Mouse (Mus musculus): ENCODE results near the gene Skiv2l. TPM values are rescaled to one million over a fixed set of nuclear protein-coding genes. Genes with fewer than 3 reads are reported as not detected.

The Skiv2l gene
- 169 TPM for polyA plus RNA-seq (2017; shearing (Covaris generic))

DNA sequence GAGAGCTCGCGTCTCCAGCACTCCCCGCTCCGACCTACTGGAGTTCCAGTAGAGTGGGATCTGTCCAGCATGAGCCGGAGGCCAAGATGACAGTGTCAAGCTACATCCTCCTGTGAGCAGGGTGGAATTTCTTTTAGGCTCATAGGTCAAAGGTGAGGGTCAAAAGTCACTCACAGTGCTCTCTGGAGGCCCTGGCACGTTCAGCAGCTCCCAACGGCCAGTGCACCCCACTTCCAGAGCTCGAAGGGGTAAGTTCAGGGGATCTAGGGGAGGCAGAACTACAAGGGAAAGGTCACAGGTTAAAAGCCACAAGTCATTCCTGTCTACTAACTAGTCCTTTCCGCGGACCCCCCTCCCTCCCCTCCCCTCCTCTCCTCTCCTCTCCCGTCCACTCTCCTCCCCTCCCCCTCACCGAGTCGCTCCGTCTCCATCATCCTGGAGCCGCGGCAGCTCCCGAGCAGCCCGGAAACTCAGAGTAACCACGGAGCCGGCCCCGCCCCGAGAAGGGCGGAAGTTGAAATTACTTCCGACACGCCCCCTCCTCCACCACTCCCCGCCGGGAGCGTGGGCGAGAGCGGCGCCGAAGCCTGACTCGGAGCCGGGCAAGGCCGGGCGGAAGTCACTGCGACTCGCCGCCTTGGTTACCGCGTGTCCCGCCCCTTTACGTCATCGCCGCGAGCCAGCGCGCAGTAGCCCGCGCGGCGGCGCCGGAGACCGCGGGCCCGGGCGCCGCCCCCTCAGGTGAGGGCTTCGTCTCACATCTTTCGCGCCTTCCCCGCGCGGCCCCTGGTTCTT lies at the start of gene Skiv2l, which contains the start of gene Nelfe:
TSS of gene Skiv2l (minus strand) at position 489 of the 795 bp plus-strand sequence.
TSS of gene Nelfe (plus strand) at position 670 of the 795 bp plus-strand sequence.

DNA sequence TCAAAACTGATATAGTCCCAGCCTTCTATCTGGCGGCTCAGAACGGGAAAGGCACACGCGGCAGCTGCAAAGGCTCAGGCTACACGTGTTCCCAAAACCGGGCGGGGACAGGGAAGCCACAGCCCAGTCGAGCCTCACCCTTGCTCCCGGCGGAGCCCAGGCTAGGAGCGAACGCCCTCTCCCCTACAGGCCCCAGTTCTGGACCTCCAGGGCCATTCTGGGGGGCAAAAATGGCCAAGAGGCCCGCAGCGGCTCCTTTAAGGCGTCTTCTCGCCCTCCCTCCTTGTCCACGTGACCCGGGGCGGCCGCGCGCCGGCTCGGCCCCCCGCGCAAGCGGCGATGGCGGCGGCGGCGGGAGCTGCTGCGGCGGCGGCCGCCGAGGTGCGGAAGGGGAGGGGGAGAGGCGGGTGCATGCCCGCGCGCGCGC lies 48.2 kb upstream of the Skiv2l start, which contains the start of the genes C2 and Ehmt2:
TSS of gene C2 (minus strand) at position 106 of the 427 bp plus-strand sequence.
TSS of gene Ehmt2 (plus strand) at position 310 of the 427 bp plus-strand sequence.

DNA sequence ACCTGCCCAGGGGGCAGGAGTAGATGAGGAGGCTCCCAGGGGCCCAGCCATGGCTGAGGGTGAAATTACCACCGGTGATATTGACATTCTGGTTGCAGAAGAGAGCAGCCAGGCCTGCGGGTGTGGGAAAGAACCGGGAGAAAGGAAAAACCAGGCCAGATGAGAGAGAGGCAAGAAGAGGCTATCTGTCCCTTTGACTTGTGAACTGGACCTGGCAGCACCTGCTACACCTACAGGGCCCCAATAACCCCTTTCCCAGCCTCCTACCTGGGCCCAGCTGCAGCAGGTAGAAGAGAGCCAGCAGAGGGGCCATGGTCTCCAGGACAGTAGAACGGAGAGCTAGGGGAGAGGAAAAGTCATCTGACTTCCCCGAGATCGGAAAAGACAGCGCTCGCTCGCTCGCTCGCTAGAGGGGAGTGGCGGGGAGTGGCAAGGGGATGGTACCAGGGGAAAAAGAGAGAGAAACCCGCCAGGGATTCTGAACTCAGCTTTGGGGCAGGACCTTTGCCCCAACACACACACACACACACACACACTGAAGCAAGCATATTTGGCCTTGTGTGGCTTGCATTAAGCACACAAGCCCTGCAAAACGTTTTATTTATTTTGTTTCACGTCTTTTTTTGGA lies 31.8 kb upstream of the Skiv2l start, which contains the start of gene Gm20547:
TSS of gene Gm20547 (minus strand) at position 360 of the 628 bp plus-strand sequence.

DNA sequence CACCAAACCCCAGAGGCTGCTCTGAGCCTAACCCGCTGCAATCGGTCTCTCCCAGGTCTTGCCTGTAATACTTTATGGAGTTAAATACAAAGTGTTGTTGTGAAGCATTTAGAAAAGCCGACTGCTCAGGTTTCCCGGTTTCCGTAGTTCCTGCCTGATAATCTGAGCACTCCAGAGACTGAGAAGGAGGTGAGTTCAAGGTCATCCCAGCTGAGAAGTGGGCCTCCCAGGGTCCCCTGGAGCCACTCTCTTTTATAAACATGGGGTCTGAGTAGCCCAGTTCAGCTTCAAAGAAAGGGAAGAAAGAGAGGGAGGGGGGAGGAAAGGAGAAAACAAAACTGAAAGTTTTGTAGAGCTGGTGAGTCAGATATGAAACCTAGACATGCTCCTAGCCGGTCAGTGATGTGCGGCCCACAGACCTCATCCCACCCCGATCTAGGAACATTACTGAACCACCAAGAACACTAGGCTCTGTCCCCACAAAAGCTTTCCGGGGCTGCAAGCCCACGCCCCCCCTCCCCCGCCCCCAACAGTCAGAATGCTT lies 29.4 kb upstream of the Skiv2l start, which contains the start of gene Zbtb12:
TSS of gene Zbtb12 (plus strand) at position 148 of the 544 bp plus-strand sequence.

DNA sequence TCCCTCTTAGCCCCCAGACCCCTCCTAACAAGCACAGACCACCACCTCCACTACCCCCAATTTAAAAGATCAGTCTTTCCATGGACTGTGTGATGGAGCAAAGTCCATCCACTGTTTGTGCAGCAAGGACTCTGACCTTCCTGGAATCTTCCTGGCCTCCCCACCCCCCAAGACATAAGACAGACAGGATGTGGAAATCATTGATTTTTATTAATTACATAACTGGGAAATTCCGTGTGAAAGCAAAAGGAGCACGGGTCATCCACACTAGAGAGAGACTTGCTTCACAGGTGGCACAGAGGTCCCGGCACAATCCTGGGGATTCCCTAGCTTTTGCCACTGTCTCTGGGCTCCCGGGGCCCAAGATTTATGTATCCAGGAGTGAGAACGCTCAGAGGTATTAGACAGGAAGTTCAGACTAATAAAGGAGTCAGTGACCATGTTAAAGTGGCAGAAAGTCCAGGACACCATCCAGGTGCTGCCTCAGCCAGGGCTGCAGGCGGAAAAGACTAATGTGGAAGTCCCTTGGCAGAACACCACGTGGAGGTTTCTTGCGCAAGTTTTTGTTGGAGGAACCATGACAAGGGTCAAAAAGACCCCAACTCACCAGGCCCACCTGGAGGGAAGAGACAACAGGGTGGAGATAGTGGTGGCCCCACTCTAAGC lies 12.5 kb upstream of the Skiv2l start, which contains the start of gene Cfb:
TSS of gene Cfb (minus strand) at position 103 of the 666 bp plus-strand sequence.

DNA sequence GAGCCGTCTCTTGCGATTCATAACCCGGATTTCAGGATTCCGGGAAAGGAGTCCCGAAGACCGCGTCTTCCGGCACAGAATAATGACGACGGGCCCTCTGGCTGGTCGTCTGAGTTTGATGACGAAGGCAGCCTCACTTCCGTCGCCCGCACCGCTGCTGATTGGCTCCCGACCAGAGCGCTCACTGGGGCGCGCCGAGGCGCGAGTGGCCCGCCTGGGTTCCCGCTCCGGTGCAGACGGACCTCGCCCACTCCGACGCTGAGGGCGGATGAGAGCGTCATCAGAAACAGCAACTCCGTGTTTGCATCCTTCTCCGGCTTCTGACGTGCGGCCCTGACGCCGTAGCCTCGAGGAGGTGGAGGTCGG lies 13.2 kb downstream of the Skiv2l start, which contains the start of the genes Stk19 and Dxo:
TSS of gene Stk19 (minus strand) at position 90 of the 366 bp plus-strand sequence.
TSS of gene Dxo (plus strand) at position 164 of the 366 bp plus-strand sequence.

DNA sequence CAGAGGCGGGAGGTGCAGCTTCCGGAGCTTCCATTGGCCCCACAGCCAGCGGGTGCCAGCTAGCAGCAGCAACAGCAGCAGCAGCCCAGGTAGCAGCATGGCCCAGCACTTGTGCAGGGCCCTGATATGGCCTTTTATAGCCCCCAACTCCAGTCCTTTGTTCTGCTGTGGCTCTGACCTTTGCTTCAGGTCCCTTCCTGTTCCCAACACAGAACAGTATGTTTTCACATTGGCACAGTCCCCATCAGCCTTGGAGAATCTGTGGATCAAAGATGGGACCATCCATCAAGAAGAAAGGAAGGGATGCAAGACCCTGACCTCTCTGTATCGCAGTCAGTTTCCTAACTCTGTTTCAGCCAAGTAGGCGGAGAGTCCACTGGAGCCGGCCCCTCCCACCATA lies 45.7 kb downstream of the Skiv2l start, which contains the start of gene Cyp21a1:
TSS of gene Cyp21a1 (minus strand) at position 261 of the 400 bp plus-strand sequence.

Other genes with a start within 250 kb of the Skiv2l start
- 115 TPM for gene Rnf5, start 246.5 kb downstream of the Skiv2l start, polyA plus RNA-seq (2017; shearing (Covaris generic))
- gene Agpat1, start 245.9 kb downstream of the Skiv2l start, polyA plus RNA-seq (2017; shearing (Covaris generic)): 32.6 TPM
- gene Egfl8, start 234.2 kb downstream of the Skiv2l start, polyA plus RNA-seq (2017; shearing (Covaris generic)): 3.8 TPM
- 28.1 TPM for gene Ppt2, start 221.7 kb downstream of the Skiv2l start, polyA plus RNA-seq (2017; shearing (Covaris generic))
- 3.8 TPM for gene Prrt1, start 220.7 kb downstream of the Skiv2l start, polyA plus RNA-seq (2017; shearing (Covaris generic))
- gene Fkbpl, start 205.4 kb downstream of the Skiv2l start, polyA plus RNA-seq (2017; shearing (Covaris generic)): 5.5 TPM
- gene Atf6b, start 203.1 kb downstream of the Skiv2l start, polyA plus RNA-seq (2017; shearing (Covaris generic)): 95.5 TPM
- not detected for gene Tnxb, start 179.7 kb downstream of the Skiv2l start, polyA plus RNA-seq (2017; shearing (Covaris generic))
- gene C4b, start 106.3 kb downstream of the Skiv2l start, polyA plus RNA-seq (2017; shearing (Covaris generic)): not detected
- gene Cyp21a1, start 45.6 kb downstream of the Skiv2l start, polyA plus RNA-seq (2017; shearing (Covaris generic)): not detected
- gene Stk19, start 13.3 kb downstream of the Skiv2l start, polyA plus RNA-seq (2017; shearing (Covaris generic)): 38.5 TPM
- gene Dxo, start 13.2 kb downstream of the Skiv2l start, polyA plus RNA-seq (2017; shearing (Covaris generic)): 96.4 TPM
- gene Nelfe, start 181 bp upstream of the Skiv2l start, polyA plus RNA-seq (2017; shearing (Covaris generic)): 48.6 TPM
- 1.4 TPM for gene Cfb, start 12.3 kb upstream of the Skiv2l start, polyA plus RNA-seq (2017; shearing (Covaris generic))
- 0.66 TPM for gene Zbtb12, start 29.3 kb upstream of the Skiv2l start, polyA plus RNA-seq (2017; shearing (Covaris generic))
- not detected for gene Gm20547, start 31.8 kb upstream of the Skiv2l start, polyA plus RNA-seq (2017; shearing (Covaris generic))
- 3.3 TPM for gene C2, start 48.1 kb upstream of the Skiv2l start, polyA plus RNA-seq (2017; shearing (Covaris generic))
- gene Ehmt2, start 48.3 kb upstream of the Skiv2l start, polyA plus RNA-seq (2017; shearing (Covaris generic)): 45.6 TPM
- gene Slc44a4, start 64.3 kb upstream of the Skiv2l start, polyA plus RNA-seq (2017; shearing (Covaris generic)): not detected
- gene Neu1, start 81.0 kb upstream of the Skiv2l start, polyA plus RNA-seq (2017; shearing (Covaris generic)): 107 TPM
- 15.1 TPM for gene Hspa1b, start 109.0 kb upstream of the Skiv2l start, polyA plus RNA-seq (2017; shearing (Covaris generic))
- not detected for gene Gm20481, start 119.7 kb upstream of the Skiv2l start, polyA plus RNA-seq (2017; shearing (Covaris generic))
- gene Hspa1a, start 121.9 kb upstream of the Skiv2l start, polyA plus RNA-seq (2017; shearing (Covaris generic)): 4.3 TPM
- gene Hspa1l, start 122.5 kb upstream of the Skiv2l start, polyA plus RNA-seq (2017; shearing (Covaris generic)): 0.13 TPM
- gene Lsm2, start 131.7 kb upstream of the Skiv2l start, polyA plus RNA-seq (2017; shearing (Covaris generic)): 60.3 TPM
- 276 TPM for gene Vars, start 150.8 kb upstream of the Skiv2l start, polyA plus RNA-seq (2017; shearing (Covaris generic))
- gene Vwa7, start 166.4 kb upstream of the Skiv2l start, polyA plus RNA-seq (2017; shearing (Covaris generic)): 0.44 TPM
- gene Sapcd1, start 177.8 kb upstream of the Skiv2l start, polyA plus RNA-seq (2017; shearing (Covaris generic)): 4.4 TPM
- gene Msh5, start 196.5 kb upstream of the Skiv2l start, polyA plus RNA-seq (2017; shearing (Covaris generic)): 1.5 TPM
- gene Clic1, start 199.8 kb upstream of the Skiv2l start, polyA plus RNA-seq (2017; shearing (Covaris generic)): 611 TPM
- 2.5 TPM for gene Ddah2, start 208.8 kb upstream of the Skiv2l start, polyA plus RNA-seq (2017; shearing (Covaris generic))
- gene Ly6g6c, start 215.2 kb upstream of the Skiv2l start, polyA plus RNA-seq (2017; shearing (Covaris generic)): not detected
- not detected for gene Mpig6b, start 216.0 kb upstream of the Skiv2l start, polyA plus RNA-seq (2017; shearing (Covaris generic))
- gene Ly6g6e, start 226.7 kb upstream of the Skiv2l start, polyA plus RNA-seq (2017; shearing (Covaris generic)): not detected
- not detected for gene Ly6g6d, start 227.9 kb upstream of the Skiv2l start, polyA plus RNA-seq (2017; shearing (Covaris generic))
- not detected for gene Ly6g6f, start 235.4 kb upstream of the Skiv2l start, polyA plus RNA-seq (2017; shearing (Covaris generic))
- gene Abhd16a, start 239.1 kb upstream of the Skiv2l start, polyA plus RNA-seq (2017; shearing (Covaris generic)): 86.4 TPM